Mouse (Mus musculus) liver, adult 2 months (tissue): ENCODE data around the gene Ssh2. TPM values are rescaled to one million over a fixed set of nuclear protein-coding genes. Genes with fewer than 3 reads are reported as not detected.
"Not testable (repeated sequence)": the region's sequence is repeated elsewhere in the genome, so short reads cannot be mapped to it uniquely, and the experiment has no call there.

Experiments
- DNase-seq: peaks from one replicate; pipeline ENCODE4 v3.0.0-alpha.2; 2011; ENCODE audit warnings: low read depth, low spot score; ENCODE audit errors: extremely low read depth
- H3K27ac ChIP-seq: fragments of 200-500 bp; replicated peaks from 2 replicates; pipeline ENCODE4 v1.5.1; 2012; ENCODE audit warnings: low read depth, mild to moderate bottlenecking, control low read depth, inconsistent platforms, low read length; ENCODE audit not compliant: insufficient read depth
- H3K27me3 ChIP-seq: fragments of 200-500 bp; 2 replicates; pipeline ENCODE4 v1.6.1; 2012; ENCODE audit warnings: mild to moderate bottlenecking, moderate library complexity, low read length, inconsistent platforms; ENCODE audit not compliant: control insufficient read depth, insufficient read depth
- H3K36me3 ChIP-seq: fragments of 200-500 bp; 2 replicates; pipeline ENCODE4 v1.6.1; 2012; ENCODE audit warnings: low read length, inconsistent platforms; ENCODE audit not compliant: control insufficient read depth, insufficient read depth
- H3K4me1 ChIP-seq: fragments of 200-500 bp; 2 replicates; pipeline ENCODE4 v1.6.1; 2011; ENCODE audit warnings: low read length; ENCODE audit not compliant: control insufficient read depth, insufficient read depth
- H3K4me3 ChIP-seq: fragments of 200-500 bp; 2 replicates; pipeline ENCODE4 v1.5.1; 2011; ENCODE audit warnings: low read depth, mild to moderate bottlenecking, control low read depth, low read length, moderate library complexity; ENCODE audit not compliant: insufficient read depth
- H3K79me2 ChIP-seq: fragments of 200-500 bp; 2 replicates; pipeline ENCODE4 v1.6.1; 2012; ENCODE audit warnings: inconsistent platforms, mild to moderate bottlenecking, low read length, moderate library complexity; ENCODE audit not compliant: control insufficient read depth, insufficient read depth
- H3K9ac ChIP-seq: fragments of 200-500 bp; 2 replicates; pipeline ENCODE4 v1.6.1; 2012; ENCODE audit warnings: low read depth, mild to moderate bottlenecking, control low read depth, inconsistent platforms, low read length
- CTCF ChIP-seq: fragments of 200-500 bp; IDR thresholded peaks from 2 replicates; pipeline ENCODE4 v1.5.1; 2011; ENCODE audit warnings: low read depth, low read length, control low read depth
- POLR2A ChIP-seq: fragments of 200-500 bp; IDR thresholded peaks from 2 replicates; pipeline ENCODE4 v1.6.1; 2011; ENCODE audit warnings: low read length, control low read depth; ENCODE audit not compliant: insufficient read depth; ENCODE audit errors: extremely low read depth
- WGBS: fragments of 180-500 bp; shearing (Covaris S2); methylation state at CpG from one replicate; pipeline ENCODE4 v1.1.7; 2018; 5-methylcytosine and 5-hydroxymethylcytosine counted together
- polyA plus RNA-seq: library from polyadenylated mRNA; depleted of rRNA; stranded (reverse); fragments of >200 nt; gene quantifications from 2 replicates; pipeline ENCODE4 v1.2.3, GENCODE M21; 2012
- total RNA-seq: library from RNA; depleted of rRNA; stranded (reverse); fragments of >200 nt; gene quantifications from 2 replicates; pipeline ENCODE4 v1.2.3, GENCODE M21; 2014

Ssh2 gene
- total and polyA plus RNA-seq, 2 experiments, result 3.7 to 20.1 TPM

DNA sequence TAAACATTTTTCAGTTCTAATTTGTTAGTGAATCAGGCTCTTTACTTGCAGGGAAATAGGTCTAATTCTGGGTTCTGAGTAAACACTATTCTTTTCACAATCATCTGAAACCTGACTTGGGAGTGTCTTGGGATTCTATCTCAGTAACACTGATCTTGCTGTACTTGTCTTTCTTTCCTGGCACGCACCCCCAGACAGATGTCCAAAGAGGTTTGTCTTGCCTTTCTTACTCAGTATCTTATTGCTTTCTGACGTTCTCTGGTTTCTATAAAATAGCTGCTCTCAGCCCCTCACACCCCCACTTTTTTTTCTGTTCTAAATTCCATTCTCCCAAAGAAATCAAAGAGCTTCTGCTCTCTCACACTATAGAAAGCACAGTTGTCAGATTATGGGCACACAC lies 51.3 kb downstream of the Ssh2 start:
- Histone ChIP-seq H3K4me1 (no peaks in the 10 kb centered on the region), H3K9ac (no peak overlapping the region), H3K79me2 (no peaks in the 10 kb centered on the region), H3K27me3 (no peaks in the 10 kb centered on the region), H3K36me3 (no peaks in the 10 kb centered on the region), H3K4me3 (no peak overlapping the region), H3K27ac (no peak overlapping the region)
- WGBS, result 83% methylated on average over 2 of the region's 2 CpGs
- DNase-seq, result no peak
- TF ChIP-seq CTCF (no peak), POLR2A (no peak)

DNA sequence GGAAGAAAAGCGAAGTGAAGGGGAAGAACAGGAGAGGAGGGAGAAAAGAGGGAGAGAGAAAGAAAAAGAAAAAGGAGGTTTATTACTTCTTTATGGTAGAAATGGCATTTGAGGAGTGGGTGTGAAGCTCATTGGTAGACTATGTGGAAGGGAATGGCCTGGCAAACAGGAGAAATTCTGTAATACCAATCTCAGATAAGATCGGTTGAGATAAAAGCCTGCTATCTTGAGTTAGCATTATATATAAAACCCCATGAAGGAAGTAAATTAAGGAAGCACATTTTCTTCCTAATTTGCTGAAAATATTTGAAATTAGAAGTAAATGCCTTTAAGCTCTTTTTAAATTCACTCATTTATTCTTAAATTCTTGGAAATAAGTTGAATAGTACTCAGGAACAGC lies 59.9 kb downstream of the Ssh2 start:
- no peaks in the 10 kb centered on the region for H3K79me2 ChIP-seq
- H3K27me3 ChIP-seq, result no peaks in the 10 kb centered on the region
- TF ChIP-seq CTCF (no peak), POLR2A (no peak)
- WGBS, result 85% methylated on average over 2 of the region's 2 CpGs
- H3K27ac ChIP-seq, result no peak overlapping the region
- no peak overlapping the region for H3K9ac ChIP-seq
- no peak for DNase-seq
- H3K4me1 ChIP-seq, result no peaks in the 10 kb centered on the region
- H3K4me3 ChIP-seq, result no peak overlapping the region
- H3K36me3 ChIP-seq, result no peaks in the 10 kb centered on the region

DNA sequence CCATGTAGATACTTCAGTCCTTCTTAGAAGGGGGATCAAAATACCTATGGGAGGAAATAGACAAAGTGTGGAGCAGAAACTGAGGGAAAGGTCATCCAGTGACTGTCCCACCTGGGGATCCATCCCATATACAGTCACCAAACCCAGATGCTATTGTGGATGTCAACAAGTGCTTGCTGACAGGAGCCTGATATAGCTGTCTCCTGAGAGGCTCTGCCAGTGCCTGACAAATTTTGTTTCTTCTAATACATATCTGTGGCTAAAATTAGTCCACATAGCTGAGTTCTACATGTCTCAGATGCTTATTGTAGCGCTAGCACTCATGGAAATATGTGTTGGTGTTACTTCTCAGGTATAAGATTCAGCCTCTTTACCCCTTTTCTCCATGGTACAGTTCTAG lies 62.5 kb downstream of the Ssh2 start:
- H3K27me3 ChIP-seq, H3K4me3 ChIP-seq, H3K4me1 ChIP-seq, H3K9ac ChIP-seq, H3K27ac ChIP-seq, H3K79me2 ChIP-seq, DNase-seq, H3K36me3 ChIP-seq: not testable (repeated sequence)
- WGBS, result 100% methylated on average over 1 of the region's 1 CpGs

DNA sequence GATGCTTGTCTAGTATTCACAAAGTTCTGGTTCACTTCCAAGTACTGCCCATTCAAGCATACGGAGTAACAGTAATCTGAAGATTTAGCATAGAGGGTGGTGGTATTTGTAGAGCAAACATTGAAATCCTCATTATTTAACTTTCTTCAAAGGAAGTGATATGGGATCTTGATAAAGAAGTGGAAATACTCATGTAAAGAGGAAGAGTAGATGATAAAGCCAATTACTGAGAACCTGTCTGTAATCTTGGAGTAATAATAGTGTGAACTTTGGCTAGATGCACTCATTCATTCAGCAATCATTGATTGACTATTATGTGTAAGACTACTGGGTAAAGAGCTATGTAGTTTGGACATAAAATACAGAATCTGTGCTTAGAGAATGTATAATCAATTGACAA lies 64.1 kb downstream of the Ssh2 start:
- Histone ChIP-seq H3K4me3 (no peak overlapping the region), H3K27me3 (no peaks in the 10 kb centered on the region), H3K27ac (no peak overlapping the region), H3K79me2 (no peaks in the 10 kb centered on the region), H3K4me1 (no peaks in the 10 kb centered on the region), H3K36me3 (no peaks in the 10 kb centered on the region), H3K9ac (no peak overlapping the region)
- 46% methylated on average over 1 of the region's 1 CpGs for WGBS
- no peak for TF ChIP-seq CTCF
- TF ChIP-seq POLR2A, result no peak
- DNase-seq, result no peak

DNA sequence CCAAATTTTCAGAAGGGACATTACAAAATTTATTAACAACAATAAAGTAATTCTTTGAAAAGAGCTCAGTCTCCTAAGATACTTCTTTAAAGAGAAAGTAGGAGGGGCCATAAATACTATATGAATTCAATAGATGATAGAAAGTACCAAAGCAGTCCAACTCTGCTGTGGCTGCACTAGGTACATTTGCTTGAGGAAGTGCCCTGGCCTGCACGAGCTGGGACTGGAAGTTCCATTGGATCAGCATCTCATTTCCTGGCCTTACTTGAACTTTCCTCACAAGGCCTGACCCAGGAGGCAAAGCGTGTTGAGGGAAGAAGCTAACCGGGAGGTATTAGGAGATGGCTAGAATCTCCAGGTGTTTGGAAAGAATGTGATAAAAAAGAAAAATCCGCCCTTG lies 75.4 kb downstream of the Ssh2 start:
- WGBS, result 76% methylated on average over 4 of the region's 4 CpGs
- no peaks in the 10 kb centered on the region for H3K79me2 ChIP-seq
- no peaks in the 10 kb centered on the region for H3K27me3 ChIP-seq
- no peak for TF ChIP-seq CTCF
- TF ChIP-seq POLR2A, result no peak
- no peak overlapping the region for H3K4me3 ChIP-seq
- H3K4me1 ChIP-seq, result no peaks in the 10 kb centered on the region
- H3K27ac ChIP-seq, result no peak overlapping the region
- H3K9ac ChIP-seq, result no peak overlapping the region
- no peak for DNase-seq
- H3K36me3 ChIP-seq, result no peaks in the 10 kb centered on the region

DNA sequence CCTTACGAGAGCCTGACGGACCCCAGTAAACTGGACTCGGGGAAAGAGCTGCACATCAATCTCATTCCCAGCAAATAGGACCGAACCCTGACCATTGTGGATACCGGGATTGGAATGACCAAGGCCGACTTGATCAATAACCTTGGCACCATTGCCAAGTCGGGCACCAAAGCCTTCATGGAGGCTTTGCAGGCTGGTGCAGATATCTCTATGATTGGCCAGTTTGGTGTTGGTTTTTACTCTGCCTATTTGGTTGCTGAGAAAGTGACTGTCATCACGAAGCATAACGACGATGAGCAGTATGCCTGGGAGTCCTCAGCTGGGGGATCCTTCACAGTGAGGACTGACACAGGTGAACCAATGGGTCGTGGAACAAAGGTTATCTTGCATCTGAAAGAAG lies 77.6 kb downstream of the Ssh2 start:
- DNase-seq, H3K36me3 ChIP-seq, H3K79me2 ChIP-seq, H3K4me3 ChIP-seq, H3K9ac ChIP-seq, H3K27me3 ChIP-seq, H3K4me1 ChIP-seq, H3K27ac ChIP-seq: not testable (repeated sequence)
- WGBS, result 94% methylated on average over 11 of the region's 11 CpGs

DNA sequence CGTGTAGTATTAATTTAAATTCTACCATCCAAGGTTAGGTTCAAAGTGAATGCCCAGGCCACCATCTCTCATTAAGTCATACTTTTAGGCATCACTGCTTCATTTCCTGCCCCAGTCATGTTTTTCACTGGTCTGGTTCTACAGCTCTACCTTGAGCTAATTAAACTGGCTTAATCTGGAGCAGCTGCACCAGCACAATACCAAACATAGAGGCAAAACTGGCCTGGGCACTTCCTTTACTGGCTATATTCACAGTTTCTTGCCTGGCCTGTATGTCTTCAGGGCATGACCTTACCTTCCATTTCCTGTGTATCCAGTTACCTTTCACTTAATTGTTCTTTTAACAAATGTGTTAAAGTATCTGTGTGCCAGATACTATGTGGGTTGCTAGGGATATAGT lies 81.2 kb downstream of the Ssh2 start:
- TF ChIP-seq POLR2A (no peak), CTCF (no peak)
- no peaks in the 10 kb centered on the region for H3K36me3 ChIP-seq
- 95% methylated on average over 1 of the region's 1 CpGs for WGBS

More for the DNA sequence above, 81.2 kb downstream of the Ssh2 start:
- H3K4me3 ChIP-seq, result no peak overlapping the region
- H3K79me2 ChIP-seq, result no peaks in the 10 kb centered on the region
- no peak for DNase-seq
- H3K4me1 ChIP-seq, result no peaks in the 10 kb centered on the region
- no peak overlapping the region for H3K27ac ChIP-seq
- H3K27me3 ChIP-seq, result no peaks in the 10 kb centered on the region
- H3K9ac ChIP-seq, result no peak overlapping the region
